Mouse (Mus musculus) hindbrain, embryonic 16.5 days (tissue): Measurements from ENCODE around the gene Myl9. TPM values are rescaled to one million over a fixed set of nuclear protein-coding genes. Genes with fewer than 3 reads are reported as not detected.
A peak's percentile ranks its signal among the peaks of the same experiment; 100 is the strongest.

Source experiments
- ATAC-seq: fragments of 200-750 bp; cut with Nextera tagmentation; 2 replicates; pipeline ENCODE4 v1.8.0; 2017; ENCODE audit warnings: moderate TSS enrichment, moderate library complexity
- H3K27ac ChIP-seq: fragments of 300-500 bp; sonication (generic); 2 replicates; pipeline ENCODE4 v1.5.1; 2014; ENCODE audit warnings: low read depth, mild to moderate bottlenecking, control low read depth, low read length, moderate library complexity
- H3K27me3 ChIP-seq: fragments of 300-500 bp; sonication (generic); replicated peaks from 2 replicates; pipeline ENCODE4 v1.6.1; 2014; ENCODE audit warnings: low read length; ENCODE audit not compliant: control insufficient read depth, insufficient read depth
- H3K36me3 ChIP-seq: fragments of 300-500 bp; sonication (generic); 2 replicates; pipeline ENCODE4 v1.6.1; 2014; ENCODE audit warnings: mild to moderate bottlenecking, low read length, moderate library complexity, mixed read lengths; ENCODE audit not compliant: control insufficient read depth, insufficient read depth
- H3K4me1 ChIP-seq: fragments of 300-500 bp; sonication (generic); 2 replicates; pipeline ENCODE4 v1.6.1; 2014; ENCODE audit warnings: low read depth, low read length; ENCODE audit not compliant: control insufficient read depth, insufficient read depth
- H3K4me2 ChIP-seq: fragments of 300-500 bp; sonication (generic); 2 replicates; pipeline ENCODE4 v1.6.1; 2014; ENCODE audit warnings: mild to moderate bottlenecking, low read length, control low read depth, moderate library complexity
- H3K4me3 ChIP-seq: fragments of 300-500 bp; sonication (generic); 2 replicates; pipeline ENCODE4 v1.5.1; 2014; ENCODE audit warnings: mild to moderate bottlenecking, low read length, control low read depth, moderate library complexity
- H3K9ac ChIP-seq: fragments of 300-500 bp; sonication (generic); 2 replicates; pipeline ENCODE4 v1.6.1; 2014; ENCODE audit warnings: low read depth, mild to moderate bottlenecking, control low read depth, low read length, moderate library complexity
- H3K9me3 ChIP-seq: fragments of 300-500 bp; sonication (generic); 2 replicates; pipeline ENCODE4 v1.6.1; 2014; ENCODE audit warnings: mild to moderate bottlenecking, low read length, moderate library complexity; ENCODE audit not compliant: control insufficient read depth
- WGBS: fragments of 180-500 bp; shearing (Covaris S2); extraction: QIAGEN DNeasy Blood & Tissue Kit; methylation state at CpG from one replicate; pipeline ENCODE4 v1.1.7; 2014; 5-methylcytosine and 5-hydroxymethylcytosine counted together
- polyA plus RNA-seq: library from polyadenylated mRNA; unstranded; fragments of >200 nt; fragmentation: Nextera tagmentation; extraction: Ambion mirVana; gene quantifications from 2 replicates; pipeline ENCODE4 v1.2.1, GENCODE M21; 2015

Myl9 gene
- polyA plus RNA-seq, 1 experiment from 2014 or later: 46.9 TPM

GRCm38 (mm10) chr2:156769274-156769673 is 5.9 kb upstream of the Myl9 start:
- Histone ChIP-seq H3K9ac (no peak overlapping the region), H3K4me3 (no peak overlapping the region), H3K9me3 (no peaks in the 10 kb centered on the region), H3K4me1 (peaks cover under 1% of the 10 kb centered on the region; the same call in 1 of the 2 replicates), H3K27ac (no peak overlapping the region), H3K4me2 (no peak overlapping the region), H3K27me3 (no peaks in the 10 kb centered on the region), H3K36me3 (no peaks in the 10 kb centered on the region)
- WGBS: 85% methylated on average over 12 of the region's 12 CpGs
- ATAC-seq: no peak

DNA sequence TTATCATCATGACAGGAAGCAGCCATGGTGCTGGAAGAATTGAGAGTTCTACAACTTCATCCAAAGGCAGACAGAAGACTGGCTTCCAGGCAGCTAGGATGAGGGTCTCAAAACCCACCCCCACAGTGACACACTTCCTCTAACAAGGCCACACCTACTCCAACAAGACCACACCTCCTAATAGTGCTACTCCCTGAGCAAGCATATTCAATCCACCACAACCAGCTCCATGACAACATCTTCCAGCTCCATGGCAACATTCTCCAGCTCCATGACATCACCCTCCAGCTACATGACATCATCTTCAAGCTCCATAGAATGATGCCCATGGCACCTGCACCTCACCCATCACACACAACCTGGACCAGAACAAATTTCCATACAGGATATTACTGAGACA is 1.8 kb upstream of the Myl9 start:
- H3K36me3 ChIP-seq: no peaks in the 10 kb centered on the region
- H3K4me1 ChIP-seq: peaks cover 15% of the 10 kb centered on the region
- H3K4me3 ChIP-seq: no peak overlapping the region
- H3K9me3 ChIP-seq: no peaks in the 10 kb centered on the region
- ATAC-seq: no peak
- H3K27ac ChIP-seq: no peak overlapping the region
- H3K4me2 ChIP-seq: no peak overlapping the region
- 0 out of 2 replicates have a peak, but pooled peaks cover 3% of the 10 kb centered on the region for H3K27me3 ChIP-seq
- no peak overlapping the region for H3K9ac ChIP-seq

GRCm38 (mm10) chr2:156774035-156774737 is 1.0 kb upstream of the Myl9 start:
- no peak overlapping the region; the same call in 1 of the 2 replicates for H3K4me3 ChIP-seq
- peaks cover 15% of the 10 kb centered on the region for H3K4me1 ChIP-seq
- no peaks in the 10 kb centered on the region for H3K36me3 ChIP-seq
- no peak for ATAC-seq
- WGBS: 70% methylated on average over 13 of the region's 13 CpGs
- H3K27me3 ChIP-seq: 0 out of 2 replicates have a peak, but pooled peaks cover 3% of the 10 kb centered on the region
- no peak overlapping the region; the same call in 1 of the 2 replicates for H3K9ac ChIP-seq
- H3K4me2 ChIP-seq: peak overlapping the region; percentile 69
- H3K27ac ChIP-seq: peak overlapping the region; percentile 56
- H3K9me3 ChIP-seq: no peaks in the 10 kb centered on the region

DNA sequence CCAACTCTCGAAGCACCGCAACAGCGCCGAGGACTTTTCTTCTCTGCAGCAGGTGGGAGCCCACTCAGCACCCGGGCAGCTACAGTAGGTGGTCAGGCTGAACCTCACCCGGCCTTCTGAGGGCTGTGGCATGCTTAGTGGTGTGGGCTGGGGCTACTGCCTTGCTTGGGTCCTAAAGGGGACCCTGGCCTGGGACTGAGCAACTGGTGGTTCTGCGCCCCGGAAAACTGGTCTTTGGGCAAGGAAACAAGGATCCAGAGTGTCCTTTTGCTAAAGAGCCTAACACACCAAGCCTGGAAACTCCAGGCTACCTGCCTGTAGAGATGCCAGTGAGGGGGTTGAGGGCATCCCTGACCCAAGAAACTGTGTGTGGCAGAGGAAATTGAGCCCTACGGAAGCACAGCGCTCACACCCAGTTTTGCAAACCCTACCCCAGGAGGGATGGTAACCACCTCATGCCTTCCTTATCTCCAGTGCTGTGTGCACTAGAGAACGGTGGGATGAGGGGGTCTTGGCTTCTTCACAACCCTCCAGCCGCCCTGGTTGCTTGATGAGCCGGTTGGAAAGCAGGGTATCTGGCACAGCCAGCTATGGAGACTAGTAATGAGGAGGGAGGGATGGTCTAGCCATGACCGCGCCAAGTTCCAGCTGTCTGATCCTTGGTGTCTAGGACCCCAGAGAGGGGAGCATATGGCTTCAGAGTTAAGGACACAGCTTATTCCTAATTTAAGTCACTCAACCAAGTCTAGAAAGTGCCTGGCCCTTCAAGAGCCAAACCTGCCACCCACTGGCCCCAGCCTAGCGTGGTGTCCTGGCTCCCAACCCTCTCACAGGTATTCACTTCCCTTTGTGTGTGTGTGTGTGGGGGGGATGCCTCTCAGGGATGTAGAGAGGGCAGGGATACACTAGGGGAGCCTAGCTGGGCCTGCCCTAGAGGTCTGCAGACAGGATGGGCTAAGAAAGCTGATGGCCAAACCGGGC is 525 bp downstream of the Myl9 start:
- Histone ChIP-seq H3K36me3 (no peaks in the 10 kb centered on the region), H3K27me3 (0 out of 2 replicates have a peak, but pooled peaks cover 3% of the 10 kb centered on the region), H3K9ac (peak overlapping the region; percentile 53), H3K9me3 (no peaks in the 10 kb centered on the region), H3K4me1 (peaks cover 15% of the 10 kb centered on the region), H3K27ac (no peak overlapping the region), H3K4me2 (peak overlapping the region; percentile 69), H3K4me3 (peak overlapping the region; percentile 33)
- WGBS: 27% methylated on average over 17 of the region's 17 CpGs
- ATAC-seq: 0 out of 2 replicates have a peak, but pooled peaks have one; percentile 9

- Histone ChIP-seq H3K4me2 (no peak overlapping the region), H3K36me3 (no peaks in the 10 kb centered on the region), H3K4me3 (no peak overlapping the region), H3K27ac (no peak overlapping the region), H3K4me1 (peaks cover 15% of the 10 kb centered on the region), H3K9me3 (no peaks in the 10 kb centered on the region), H3K27me3 (0 out of 2 replicates have a peak, but pooled peaks cover 3% of the 10 kb centered on the region), H3K9ac (no peak overlapping the region)
- ATAC-seq: no peak
- 87% methylated on average over 2 of the region's 2 CpGs for WGBS
Observed at GRCm38 (mm10) chr2:156776907-156777306, 1.7 kb downstream of the Myl9 start.

DNA sequence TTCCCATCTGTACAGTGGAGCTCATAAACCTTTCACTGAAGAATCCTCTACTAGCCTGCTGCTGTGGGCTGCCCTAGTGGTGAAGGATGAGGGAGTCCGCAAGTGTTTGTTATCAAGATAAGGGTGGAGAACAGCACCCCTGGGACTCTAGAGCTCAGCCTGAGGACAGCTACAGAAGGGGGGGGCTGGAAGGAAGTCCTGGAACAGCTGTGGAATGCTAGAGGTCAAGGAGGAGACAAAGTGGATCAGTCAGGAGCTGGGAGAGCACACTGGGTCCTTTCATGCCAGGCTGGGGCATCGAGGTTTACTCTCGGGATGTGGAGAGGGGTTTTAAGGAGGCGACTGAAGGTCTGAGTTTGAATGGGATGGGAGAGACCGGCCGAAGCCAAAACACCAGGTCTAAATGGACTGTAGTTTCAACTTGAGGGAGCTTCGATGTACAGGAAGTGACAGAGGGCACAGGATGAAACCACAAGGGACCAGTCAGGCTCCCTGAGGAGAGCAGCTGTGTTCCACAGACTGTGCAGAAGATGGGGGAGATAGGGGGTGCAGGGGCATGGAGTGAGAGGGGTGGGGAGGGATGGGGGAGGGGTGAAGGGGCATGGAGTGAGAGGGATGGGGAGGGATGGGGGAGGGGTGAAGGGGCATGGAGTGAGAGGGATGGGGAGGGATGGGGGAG is 2.2 kb downstream of the Myl9 start:
- no peak overlapping the region for H3K27ac ChIP-seq
- no peak overlapping the region for H3K4me3 ChIP-seq
- no peaks in the 10 kb centered on the region for H3K36me3 ChIP-seq
- WGBS: 64% methylated on average over 7 of the region's 7 CpGs
- H3K4me2 ChIP-seq: no peak overlapping the region
- peaks cover 15% of the 10 kb centered on the region for H3K4me1 ChIP-seq
- ATAC-seq: no peak
- no peak overlapping the region for H3K9ac ChIP-seq
- H3K9me3 ChIP-seq: no peaks in the 10 kb centered on the region
- 0 out of 2 replicates have a peak, but pooled peaks cover 3% of the 10 kb centered on the region for H3K27me3 ChIP-seq

DNA sequence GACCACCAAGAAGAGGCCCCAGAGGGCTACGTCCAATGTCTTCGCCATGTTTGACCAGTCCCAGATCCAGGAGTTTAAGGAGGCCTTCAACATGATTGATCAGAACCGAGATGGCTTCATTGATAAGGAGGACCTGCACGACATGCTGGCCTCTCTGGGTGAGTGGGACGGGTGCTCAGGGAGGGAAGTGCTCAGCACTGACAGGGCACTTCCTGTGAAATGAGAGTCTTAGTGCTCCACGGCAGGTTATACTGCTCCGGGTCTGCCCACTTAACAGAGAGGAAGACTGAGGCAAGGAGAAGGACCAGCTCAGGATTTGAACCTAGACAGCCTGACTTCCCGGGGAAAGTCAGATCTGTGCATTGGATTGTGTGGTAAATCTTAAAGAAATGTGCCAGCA is 3.4 kb downstream of the Myl9 start:
- 89% methylated on average over 8 of the region's 8 CpGs for WGBS
- peaks cover 15% of the 10 kb centered on the region for H3K4me1 ChIP-seq
- ATAC-seq: no peak
- no peak overlapping the region for H3K4me2 ChIP-seq
- no peaks in the 10 kb centered on the region for H3K36me3 ChIP-seq
- H3K4me3 ChIP-seq: no peak overlapping the region
- H3K9ac ChIP-seq: no peak overlapping the region
- no peak overlapping the region for H3K27ac ChIP-seq
- 0 out of 2 replicates have a peak, but pooled peaks cover 3% of the 10 kb centered on the region for H3K27me3 ChIP-seq
- no peaks in the 10 kb centered on the region for H3K9me3 ChIP-seq

- Histone ChIP-seq H3K36me3 (no peaks in the 10 kb centered on the region), H3K4me3 (no peak overlapping the region), H3K4me1 (peaks cover 15% of the 10 kb centered on the region), H3K9me3 (no peaks in the 10 kb centered on the region), H3K27ac (no peak overlapping the region), H3K9ac (no peak overlapping the region), H3K27me3 (0 out of 2 replicates have a peak, but pooled peaks cover 3% of the 10 kb centered on the region), H3K4me2 (no peak overlapping the region)
- ATAC-seq: no peak
- WGBS: 72% methylated on average over 5 of the region's 5 CpGs
Observed at GRCm38 (mm10) chr2:156779036-156779435, 3.8 kb downstream of the Myl9 start.
